Mouse (Mus musculus) c-Kit-positive CD71-positive TER-119-negative erythroid progenitor cells, embryonic 14.5 days (primary cell): ENCODE results near the gene Spc24.
"Not testable (repeated sequence)": the region's sequence is repeated elsewhere in the genome, so short reads cannot be mapped to it uniquely, and the experiment has no call there.

Experiments
- DNase-seq: peaks from one replicate; pipeline ENCODE4 v3.0.0-alpha.2; 2013; ENCODE audit warnings: low read depth

The Spc24 gene

GRCm38 (mm10) chr9:21784517-21785307 is 24.6 kb upstream of the Spc24 start:
- no peak for DNase-seq

GRCm38 (mm10) chr9:21781657-21782468 is 21.8 kb upstream of the Spc24 start:
- no peak for DNase-seq

GRCm38 (mm10) chr9:21777726-21778125 is 17.6 kb upstream of the Spc24 start:
- no peak for DNase-seq

GRCm38 (mm10) chr9:21774353-21774752 is 14.2 kb upstream of the Spc24 start:
- DNase-seq = no peak

DNA sequence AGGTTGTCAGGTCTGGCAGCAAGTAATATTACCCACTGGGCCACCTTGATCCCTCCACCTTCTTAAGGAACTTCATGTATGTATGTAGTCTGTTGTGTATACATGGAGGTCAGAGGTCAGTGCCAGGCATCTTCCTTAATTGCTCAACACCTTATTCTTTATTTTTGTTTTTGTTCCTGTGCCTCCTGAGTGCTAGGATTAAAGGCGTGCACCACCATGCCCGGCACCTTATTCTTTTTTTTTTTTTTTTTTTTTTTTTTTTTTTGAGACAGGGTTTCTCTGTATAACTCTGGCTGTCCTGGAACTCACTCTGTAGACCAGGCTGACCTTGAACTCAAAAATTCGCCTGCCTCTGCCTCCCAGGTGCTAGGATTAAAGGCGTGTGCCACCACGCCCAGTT is 13.3 kb upstream of the Spc24 start:
- DNase-seq = not testable (repeated sequence)

DNA sequence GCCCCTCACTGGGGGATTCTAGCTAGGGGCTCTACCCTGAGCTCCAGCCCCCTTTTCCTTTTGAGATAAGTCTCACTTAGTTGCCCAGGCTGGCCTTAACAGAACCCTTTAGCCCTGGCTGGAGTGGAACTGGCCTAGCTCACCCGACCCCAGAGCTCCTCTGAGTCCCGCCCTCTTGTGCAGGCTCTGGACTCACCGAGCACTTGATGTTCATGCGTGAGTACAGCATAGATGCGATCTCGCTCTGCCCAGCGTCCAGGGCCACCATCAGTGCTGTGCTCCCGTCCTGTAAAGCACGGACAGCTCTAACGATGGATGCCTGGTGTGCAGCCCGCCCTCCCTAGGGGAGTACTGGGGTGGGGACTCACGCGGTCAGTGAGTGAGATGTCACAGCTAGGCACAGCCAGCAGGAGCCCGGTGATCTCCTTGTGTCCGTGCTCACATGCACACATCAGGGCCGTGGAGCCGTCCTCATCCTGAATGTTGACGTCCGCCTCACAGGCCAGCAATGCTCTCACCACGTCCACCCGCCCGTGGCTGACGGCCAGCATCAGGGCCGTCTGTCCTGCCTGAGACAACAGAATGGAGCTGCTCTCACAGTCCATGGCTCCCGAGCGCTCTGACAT is 9.6 kb upstream of the Spc24 start:
- DNase-seq = no peak

DNA sequence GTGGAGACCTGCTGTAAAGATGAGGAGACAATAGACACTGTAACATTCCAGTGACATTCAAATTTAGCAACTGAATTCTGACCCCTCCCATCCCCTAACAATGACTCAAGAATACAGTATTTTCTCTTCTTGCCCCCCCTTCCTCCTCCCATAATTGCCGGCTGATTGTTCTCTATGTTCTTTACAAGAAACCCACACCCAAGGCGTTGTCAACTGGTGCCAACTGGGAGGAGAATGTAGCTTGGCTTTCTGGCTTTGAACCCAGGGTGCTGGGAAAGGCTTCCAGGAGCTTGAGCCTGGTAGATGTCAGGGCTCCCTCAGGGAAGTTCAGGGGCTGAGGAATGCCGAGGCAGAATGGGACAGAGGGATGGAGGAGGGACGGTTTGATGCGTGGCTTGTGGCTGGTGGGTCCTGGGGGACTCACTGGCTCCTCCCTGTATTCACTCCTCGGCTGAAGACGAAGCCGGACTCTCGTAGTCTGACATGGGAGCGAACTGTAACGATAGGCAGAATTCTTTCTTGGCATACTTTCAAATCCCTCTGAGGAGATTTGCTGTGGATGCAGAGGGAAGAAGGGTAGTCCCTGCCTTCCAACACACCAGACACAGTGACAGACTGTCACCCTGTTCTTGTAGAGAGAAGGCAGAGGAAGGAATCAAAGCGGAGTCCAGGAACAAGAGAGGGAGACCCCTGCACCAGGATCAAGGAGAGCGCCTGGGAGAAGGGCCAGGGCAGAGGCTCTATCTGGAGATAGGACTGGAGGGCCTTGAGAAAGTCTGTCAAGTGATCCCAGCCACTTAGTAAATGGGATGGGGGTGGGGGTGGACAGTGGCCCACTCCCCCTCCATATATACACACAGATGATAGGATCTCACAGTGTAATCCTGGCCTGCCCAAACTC is 8.7 kb upstream of the Spc24 start:
- no peak for DNase-seq

DNA sequence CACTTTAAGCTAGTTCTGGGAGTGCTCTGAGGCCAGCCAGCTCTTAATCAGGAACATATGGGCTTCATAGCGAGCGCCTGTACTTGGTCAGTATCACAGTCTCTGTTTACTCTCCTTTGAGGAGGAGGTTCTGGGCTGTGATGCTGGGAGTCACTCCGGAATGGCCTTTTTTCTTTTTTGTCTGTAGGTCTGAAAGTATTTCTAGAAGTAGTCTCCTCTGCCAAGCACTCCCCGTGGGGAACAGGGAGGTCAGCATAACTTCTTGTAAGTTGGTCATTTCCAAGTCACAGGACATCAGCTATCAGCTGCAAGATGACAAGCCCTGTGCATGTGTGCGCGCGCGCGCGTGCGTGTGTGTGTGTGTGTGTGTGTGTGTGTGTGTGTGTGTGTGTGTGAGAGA is 7.8 kb upstream of the Spc24 start:
- DNase-seq = no peak

- DNase-seq = no peak
These were observed 4.2 kb upstream of the Spc24 start for GRCm38 (mm10) chr9:21764084-21764999.

DNA sequence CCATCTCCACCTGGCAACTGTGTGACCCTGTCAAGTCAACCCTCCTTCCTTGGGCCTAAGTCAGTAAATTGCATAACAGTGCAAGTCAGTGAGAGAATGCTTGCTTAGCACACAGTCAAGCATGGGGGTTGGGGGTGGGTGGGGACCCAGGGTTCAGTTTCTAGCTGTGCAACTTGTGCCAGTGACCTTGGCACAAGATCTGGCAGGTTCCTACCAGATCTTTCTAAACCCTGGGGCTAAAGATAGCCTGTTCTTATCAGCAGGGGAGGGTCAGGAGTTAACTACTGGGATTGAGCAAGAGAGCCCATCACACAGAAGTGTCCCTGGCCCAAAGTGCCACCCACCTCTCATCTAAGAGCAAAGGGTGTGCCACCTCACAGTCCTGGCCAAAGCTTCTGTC is 2.0 kb upstream of the Spc24 start:
- DNase-seq = no peak

DNA sequence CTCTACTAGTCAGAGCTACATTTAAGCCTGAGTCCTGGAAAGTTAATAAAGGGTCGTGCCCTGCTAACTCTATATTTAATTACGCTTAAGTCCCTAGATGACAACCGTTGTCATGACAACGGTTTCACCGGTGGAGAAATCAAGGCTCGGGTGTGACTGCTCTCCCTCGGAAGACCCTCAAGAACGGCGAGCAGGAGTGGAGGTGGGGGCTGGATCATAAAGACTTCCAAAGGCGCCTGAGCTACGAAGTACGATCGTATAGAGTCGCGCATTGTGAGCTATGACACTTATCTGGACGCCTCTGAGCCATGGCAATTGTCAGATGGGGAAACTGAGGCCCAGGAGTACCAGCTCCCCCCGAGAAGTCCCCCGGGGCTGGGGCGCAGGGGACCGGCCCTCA is 385 bp downstream of the Spc24 start:
- no peak for DNase-seq

DNA sequence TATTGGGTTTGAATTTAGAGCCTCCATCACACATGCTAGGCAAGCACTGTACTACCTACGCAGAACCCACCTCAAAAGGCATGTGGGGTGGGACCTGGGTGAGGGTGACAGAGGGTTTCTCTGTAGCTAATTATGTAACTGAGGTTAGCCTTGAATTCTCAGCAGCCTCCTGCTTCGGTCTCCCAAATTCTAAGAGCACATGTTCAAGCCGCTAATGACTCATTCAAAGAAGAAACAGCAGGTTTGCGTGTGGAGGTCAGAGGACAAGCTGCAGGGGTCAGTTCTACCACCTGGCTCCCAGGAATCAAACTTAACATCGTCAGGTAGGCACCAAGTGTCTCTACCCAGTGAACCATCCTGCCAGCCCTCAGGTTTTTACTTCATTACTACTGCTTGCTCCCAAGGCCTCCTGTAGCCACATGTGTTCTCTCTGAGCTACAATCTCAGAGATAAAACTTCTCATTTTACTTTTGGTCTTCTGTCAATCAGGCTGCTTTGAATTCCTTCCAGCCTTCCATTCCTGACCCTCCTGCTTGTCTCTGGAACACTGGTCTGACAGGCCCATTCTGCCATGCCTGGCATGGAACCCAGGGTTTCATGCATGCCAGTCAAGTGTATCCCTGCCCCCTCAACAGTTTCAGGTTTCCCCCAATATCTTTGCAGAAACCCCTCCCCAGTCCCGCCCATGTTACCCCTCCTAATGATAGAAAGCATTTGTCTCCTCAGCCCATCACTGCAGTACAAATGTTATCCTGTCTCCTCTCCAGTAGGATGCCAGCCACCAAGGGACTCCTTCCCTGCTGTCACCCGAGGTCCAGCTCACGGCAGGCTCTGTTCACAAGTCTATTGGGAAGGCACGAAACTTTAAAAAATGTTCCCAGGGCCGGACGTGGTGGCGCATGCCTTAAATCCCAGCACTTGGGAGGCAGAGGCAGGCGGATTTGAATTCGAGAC is 1.2 kb downstream of the Spc24 start:
- no peak for DNase-seq

DNA sequence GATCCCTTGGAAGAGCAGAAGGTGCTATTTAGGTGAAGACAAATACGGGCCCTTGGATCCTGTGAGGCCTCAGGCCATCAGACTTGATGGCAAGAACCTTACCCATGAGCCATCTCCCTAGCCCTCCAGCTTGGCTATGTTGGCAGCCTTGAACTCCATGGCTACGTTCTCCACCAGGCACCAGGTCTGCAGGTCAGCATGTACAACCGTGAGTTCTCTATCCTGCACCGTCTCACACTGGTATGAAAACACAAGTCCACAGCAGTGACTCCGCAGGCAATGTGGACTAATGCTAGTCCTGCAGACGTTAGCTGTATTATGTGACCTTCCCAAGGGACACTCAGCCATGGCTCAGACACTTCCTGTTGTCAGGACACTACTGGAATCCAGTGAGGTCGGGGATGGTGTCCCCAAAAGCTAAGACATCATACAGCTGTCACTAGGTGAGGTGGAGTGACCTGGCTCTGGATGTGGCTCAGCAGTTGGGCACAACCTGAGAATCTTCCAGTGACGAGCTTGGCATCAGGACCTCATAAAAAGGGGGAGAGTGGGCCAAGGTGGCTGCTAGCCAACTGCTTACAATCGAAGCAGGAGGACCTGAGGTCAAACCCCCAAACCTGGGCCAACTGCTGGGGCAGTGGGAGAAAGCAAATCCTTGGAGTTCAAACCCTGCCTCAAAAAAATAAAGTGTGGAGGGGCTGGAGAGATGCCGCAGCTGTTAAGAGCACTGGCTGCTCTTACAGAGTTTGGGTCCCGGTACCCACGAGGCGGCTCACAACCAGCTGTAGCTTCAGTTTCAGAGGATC is 5.4 kb downstream of the Spc24 start:
- DNase-seq = no peak

DNA sequence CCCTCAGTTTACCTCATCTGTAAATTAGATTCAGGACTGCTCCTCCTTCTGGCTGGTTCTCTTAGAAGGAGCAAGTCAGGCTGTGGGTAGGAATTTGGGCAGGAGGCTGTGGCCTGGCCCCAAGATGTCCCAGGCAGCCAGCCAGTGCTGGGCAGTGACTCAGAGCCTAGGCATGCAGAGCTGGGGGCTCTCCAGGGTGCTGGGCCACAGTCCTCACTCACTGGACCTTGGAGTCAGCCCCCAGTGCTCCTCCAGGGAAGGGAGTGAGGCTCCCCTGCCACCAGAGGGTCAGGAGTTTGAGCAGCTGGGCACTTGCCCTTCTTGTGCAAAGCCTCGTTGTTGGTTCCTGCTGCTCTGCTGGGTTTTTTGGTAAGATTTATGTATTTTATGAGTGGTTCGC is 6.1 kb downstream of the Spc24 start:
- DNase-seq = no peak

- no peak for DNase-seq
These were observed 7.8 kb downstream of the Spc24 start for GRCm38 (mm10) chr9:21752252-21752792.

DNA sequence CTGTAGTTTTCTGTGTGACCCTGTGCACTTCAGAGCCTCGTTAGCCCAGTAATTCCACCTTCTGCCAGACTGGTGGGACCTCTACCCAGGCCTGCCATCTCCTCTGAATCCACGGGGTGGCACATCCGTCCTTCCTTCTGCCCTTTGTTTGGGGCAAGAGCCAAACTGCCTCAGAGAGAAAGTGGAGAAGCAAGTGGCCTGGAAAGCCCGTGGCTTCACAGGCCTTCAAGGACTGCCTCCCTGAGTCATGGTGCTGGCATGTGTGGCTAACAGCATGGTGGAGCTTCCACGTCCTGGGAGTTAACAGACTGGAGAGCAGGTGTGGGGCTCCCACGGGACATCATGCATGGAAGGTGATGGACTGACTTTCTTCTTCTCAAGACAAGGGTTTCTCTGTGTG is 8.8 kb downstream of the Spc24 start:
- DNase-seq = no peak

- no peak for DNase-seq
These were observed 9.7 kb downstream of the Spc24 start for GRCm38 (mm10) chr9:21750370-21750769.

- DNase-seq = no peak
These were observed 10.6 kb downstream of the Spc24 start for GRCm38 (mm10) chr9:21749382-21750118.
